Mouse (Mus musculus) kidney, embryonic 14.5 days (tissue): ENCODE measurements around the gene Tcaf2. TPM values are rescaled to one million over a fixed set of nuclear protein-coding genes. Genes with fewer than 3 reads are reported as not detected.

Experiments
- ATAC-seq: fragments of 200-750 bp; cut with Nextera tagmentation; 2 replicates; pipeline ENCODE4 v1.8.0; 2017; ENCODE audit warnings: moderate number of reproducible peaks, mild to moderate bottlenecking, moderate TSS enrichment, moderate library complexity; ENCODE audit not compliant: low FRiP score, low TSS enrichment
- H3K27ac ChIP-seq: fragments of 300-500 bp; sonication (generic); 2 replicates; pipeline ENCODE4 v1.5.1; 2014; ENCODE audit warnings: low read depth, mild to moderate bottlenecking, low read length, moderate library complexity, mixed read lengths
- H3K27me3 ChIP-seq: fragments of 300-500 bp; sonication (generic); 2 replicates; pipeline ENCODE4 v1.6.1; 2014; ENCODE audit warnings: mild to moderate bottlenecking, low read length; ENCODE audit not compliant: control insufficient read depth, insufficient read depth
- H3K36me3 ChIP-seq: fragments of 300-500 bp; sonication (generic); 2 replicates; pipeline ENCODE4 v1.6.1; 2014; ENCODE audit warnings: low read length, mixed read lengths; ENCODE audit not compliant: control insufficient read depth, insufficient read depth
- H3K4me1 ChIP-seq: fragments of 300-500 bp; sonication (generic); 2 replicates; pipeline ENCODE4 v1.6.1; 2014; ENCODE audit warnings: low read length, mixed read lengths; ENCODE audit not compliant: control insufficient read depth, insufficient read depth
- H3K4me2 ChIP-seq: fragments of 300-500 bp; sonication (generic); replicated peaks from 2 replicates; pipeline ENCODE4 v1.6.1; 2014; ENCODE audit warnings: low read depth, mild to moderate bottlenecking, low read length
- H3K4me3 ChIP-seq: fragments of 300-500 bp; sonication (generic); 2 replicates; pipeline ENCODE4 v1.5.1; 2014; ENCODE audit warnings: mild to moderate bottlenecking, low read length
- H3K9ac ChIP-seq: fragments of 300-500 bp; sonication (generic); 2 replicates; pipeline ENCODE4 v1.6.1; 2014; ENCODE audit warnings: low read depth, mild to moderate bottlenecking, low read length, moderate library complexity
- H3K9me3 ChIP-seq: fragments of 300-500 bp; sonication (generic); 2 replicates; pipeline ENCODE4 v1.6.1; 2016; ENCODE audit warnings: low read length; ENCODE audit not compliant: control insufficient read depth
- WGBS: fragments of 180-500 bp; shearing (Covaris S2); extraction: QIAGEN DNeasy Blood & Tissue Kit; methylation state at CpG from one replicate; pipeline ENCODE4 v1.1.7; 2014; 5-methylcytosine and 5-hydroxymethylcytosine counted together
- polyA plus RNA-seq: library from polyadenylated mRNA; unstranded; fragments of >200 nt; fragmentation: Nextera tagmentation; extraction: Ambion mirVana; gene quantifications from 2 replicates; pipeline ENCODE4 v1.2.1, GENCODE M21; 2014

The Tcaf2 gene
- polyA plus RNA-seq, 1 experiment from 2014 or later = 2.9 TPM

GRCm38 (mm10) chr6:42583488-42583872 is 61.6 kb downstream of the Tcaf2 start:
- Histone ChIP-seq H3K27me3 (no peaks in the 10 kb centered on the region), H3K27ac (no peak overlapping the region), H3K9ac (no peak overlapping the region), H3K4me3 (no peak overlapping the region), H3K36me3 (no peaks in the 10 kb centered on the region), H3K4me1 (no peaks in the 10 kb centered on the region), H3K9me3 (no peaks in the 10 kb centered on the region), H3K4me2 (no peak overlapping the region; the same call in 1 of the 2 replicates)
- ATAC-seq = no peak
- WGBS = 2% methylated on average over 7 of the region's 7 CpGs

DNA sequence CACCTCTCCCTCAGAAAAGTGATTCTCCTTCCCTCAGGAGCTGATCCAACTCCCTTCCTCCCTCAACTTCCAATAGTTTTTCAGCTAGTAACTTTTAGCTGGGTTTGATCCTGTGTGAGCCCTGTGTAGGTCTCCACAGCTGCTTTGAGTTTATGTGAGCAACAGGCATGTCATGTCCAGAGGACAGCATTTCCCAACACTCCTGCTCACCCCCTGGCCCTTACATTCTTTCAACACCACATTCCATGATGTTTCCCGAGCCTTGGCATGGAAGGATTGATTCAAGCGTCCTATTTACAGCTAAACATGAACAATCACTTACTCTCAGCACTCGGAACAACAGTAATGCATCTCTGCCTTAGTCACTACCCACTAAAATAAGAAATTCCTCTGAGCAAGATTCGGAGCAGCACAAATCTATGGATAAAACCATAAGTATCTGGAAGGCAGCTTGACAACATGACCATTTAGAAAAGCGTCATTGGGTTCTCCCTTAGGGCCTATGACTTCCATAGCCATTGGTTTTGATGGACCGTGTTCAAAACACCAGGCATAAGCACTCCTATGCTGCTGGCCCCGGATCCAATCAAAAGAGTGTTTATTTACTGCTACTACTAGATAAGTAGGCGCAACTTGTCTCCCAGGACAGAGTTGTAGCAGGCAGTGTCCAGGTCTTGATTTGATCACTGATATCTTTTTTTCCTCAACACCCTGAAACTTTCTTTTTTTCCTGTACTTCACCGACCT is 62.1 kb downstream of the Tcaf2 start:
- Histone ChIP-seq H3K9ac (no peak overlapping the region), H3K27ac (no peak overlapping the region), H3K4me3 (no peak overlapping the region)

GRCm38 (mm10) chr6:42578678-42579077 is 66.4 kb downstream of the Tcaf2 start:
- no peak overlapping the region for H3K4me3 ChIP-seq
- H3K4me2 ChIP-seq = no peak overlapping the region
- 91% methylated on average over 4 of the region's 4 CpGs for WGBS
- no peak overlapping the region for H3K9ac ChIP-seq
- no peak for ATAC-seq
- H3K27ac ChIP-seq = no peak overlapping the region
- H3K9me3 ChIP-seq = no peaks in the 10 kb centered on the region
- H3K4me1 ChIP-seq = no peaks in the 10 kb centered on the region
- no peaks in the 10 kb centered on the region for H3K27me3 ChIP-seq
- no peaks in the 10 kb centered on the region for H3K36me3 ChIP-seq

More for the DNA sequence above, 62.1 kb downstream of the Tcaf2 start:
- no peak for ATAC-seq
- Histone ChIP-seq H3K9me3 (no peaks in the 10 kb centered on the region), H3K36me3 (no peaks in the 10 kb centered on the region), H3K4me2 (no peak overlapping the region; the same call in 1 of the 2 replicates), H3K4me1 (no peaks in the 10 kb centered on the region), H3K27me3 (no peaks in the 10 kb centered on the region)
- WGBS = 67% methylated on average over 9 of the region's 9 CpGs

GRCm38 (mm10) chr6:42577433-42577832 is 67.6 kb downstream of the Tcaf2 start:
- H3K9me3 ChIP-seq = no peaks in the 10 kb centered on the region
- WGBS = 88% methylated on average over 2 of the region's 2 CpGs
- no peaks in the 10 kb centered on the region for H3K27me3 ChIP-seq
- H3K4me3 ChIP-seq = no peak overlapping the region
- no peaks in the 10 kb centered on the region for H3K36me3 ChIP-seq
- H3K9ac ChIP-seq = no peak overlapping the region
- H3K4me2 ChIP-seq = no peak overlapping the region
- no peak for ATAC-seq
- no peak overlapping the region for H3K27ac ChIP-seq
- no peaks in the 10 kb centered on the region for H3K4me1 ChIP-seq

Other genes starting within 250 kb of the Tcaf2 start
- not detected in 2 replicates for gene Tas2r143, start 245.0 kb downstream of the Tcaf2 start, polyA plus RNA-seq
- not detected in 2 replicates for gene Tas2r135, start 239.8 kb downstream of the Tcaf2 start, polyA plus RNA-seq
- not detected in 2 replicates for gene Tas2r126, start 210.7 kb downstream of the Tcaf2 start, polyA plus RNA-seq
- not detected in 2 replicates for gene Olfr458, start 180.1 kb downstream of the Tcaf2 start, polyA plus RNA-seq
- gene Olfr457, start 168.9 kb downstream of the Tcaf2 start, polyA plus RNA-seq = 0.14 TPM in 1 of 2 replicates, not detected in the other
- not detected in 2 replicates for gene Olfr456, start 158.0 kb downstream of the Tcaf2 start, polyA plus RNA-seq
- not detected in 2 replicates for gene Olfr455, start 97.7 kb downstream of the Tcaf2 start, polyA plus RNA-seq
- gene Tcaf3, start 47.6 kb downstream of the Tcaf2 start, polyA plus RNA-seq = not detected in 2 replicates
- 47.0 and 82.1 TPM in 2 replicates for gene Tcaf1, start 64.8 kb upstream of the Tcaf2 start, polyA plus RNA-seq
- gene Olfr453, start 94.1 kb upstream of the Tcaf2 start, polyA plus RNA-seq = not detected in 2 replicates
- gene Olfr38, start 111.2 kb upstream of the Tcaf2 start, polyA plus RNA-seq = not detected in 2 replicates
- not detected in 2 replicates for gene Olfr452, start 139.8 kb upstream of the Tcaf2 start, polyA plus RNA-seq
- gene Olfr450, start 166.7 kb upstream of the Tcaf2 start, polyA plus RNA-seq = not detected in 2 replicates
- gene Olfr449, start 189.1 kb upstream of the Tcaf2 start, polyA plus RNA-seq = not detected in 2 replicates
- not detected in 2 replicates for gene Olfr448, start 245.2 kb upstream of the Tcaf2 start, polyA plus RNA-seq